Mouse (Mus musculus): Measurements from ENCODE around the gene Stfa3.
"Not testable (repeated sequence)": the region's sequence is repeated elsewhere in the genome, so short reads cannot be mapped to it uniquely, and the experiment has no call there.

Gene Stfa3

DNA sequence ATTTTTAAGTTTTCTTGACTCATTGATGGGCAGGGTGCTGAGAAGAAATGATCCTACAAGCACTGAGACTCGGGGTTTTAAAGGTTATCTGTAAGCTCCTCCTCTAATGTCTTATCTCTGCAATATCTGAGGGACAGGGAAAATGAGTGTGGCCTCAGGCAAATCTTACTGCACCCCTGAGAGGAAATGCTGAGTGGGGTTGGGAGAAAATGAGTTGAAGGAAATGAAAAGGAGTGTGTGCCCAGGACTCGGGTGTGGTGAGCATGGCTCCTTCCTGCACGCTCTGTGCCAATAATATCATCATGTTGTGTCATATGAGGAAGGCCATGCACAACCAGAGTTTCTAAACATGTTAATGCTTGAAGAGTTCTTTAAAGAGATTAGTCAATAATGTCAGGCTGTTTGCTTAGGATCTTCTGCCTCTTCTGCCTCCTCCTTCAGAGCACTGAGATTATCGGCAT, at the start of gene Stfa3:
Gene Stfa3 (minus strand): TSS at position 51 of the 461 bp plus-strand sequence.
- DNase-seq (ENCODE audit: low spot score): no peak

DNA sequence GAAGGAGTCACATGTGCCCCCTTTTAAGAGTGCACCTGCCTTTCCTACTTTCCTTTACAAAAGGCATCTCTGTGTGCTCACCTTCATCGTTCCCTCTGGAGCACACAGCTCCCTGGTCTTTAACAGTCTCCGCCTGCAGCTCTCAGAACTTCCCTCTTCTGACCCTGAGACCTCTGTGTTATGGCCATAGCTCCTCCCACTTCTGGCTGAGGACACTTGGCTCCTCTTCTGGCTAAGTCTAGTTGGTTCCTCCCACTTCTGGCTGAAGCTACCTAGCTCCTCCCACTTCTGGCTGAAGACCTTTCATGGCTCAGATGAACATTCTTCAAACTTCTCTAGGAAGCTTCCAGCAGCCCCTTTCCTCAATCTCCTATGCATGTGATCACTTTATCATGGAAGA, 47.1 kb upstream of the Stfa3 start:
- no peak for DNase-seq (ENCODE audit: low spot score)

DNA sequence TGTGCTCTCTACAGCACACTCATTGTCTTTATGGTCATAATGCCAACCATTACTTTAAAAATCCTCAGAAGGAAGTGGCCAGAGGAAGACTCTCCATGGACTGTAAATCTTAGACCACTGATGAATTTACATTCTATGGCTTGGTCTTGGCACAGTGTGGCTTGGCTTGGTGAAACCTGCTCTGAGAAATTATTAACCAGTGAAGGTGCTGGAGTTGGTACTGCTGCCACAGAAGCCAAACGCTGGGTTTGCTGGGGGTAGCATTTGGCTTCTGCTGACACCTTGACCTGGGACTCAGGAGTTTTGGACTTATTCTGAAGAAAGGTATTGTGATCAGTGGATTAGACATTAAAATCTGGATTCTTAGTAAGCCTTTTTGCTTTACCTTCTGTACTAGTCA, 37.2 kb upstream of the Stfa3 start:
- DNase-seq (ENCODE audit: low spot score): no peak

DNA sequence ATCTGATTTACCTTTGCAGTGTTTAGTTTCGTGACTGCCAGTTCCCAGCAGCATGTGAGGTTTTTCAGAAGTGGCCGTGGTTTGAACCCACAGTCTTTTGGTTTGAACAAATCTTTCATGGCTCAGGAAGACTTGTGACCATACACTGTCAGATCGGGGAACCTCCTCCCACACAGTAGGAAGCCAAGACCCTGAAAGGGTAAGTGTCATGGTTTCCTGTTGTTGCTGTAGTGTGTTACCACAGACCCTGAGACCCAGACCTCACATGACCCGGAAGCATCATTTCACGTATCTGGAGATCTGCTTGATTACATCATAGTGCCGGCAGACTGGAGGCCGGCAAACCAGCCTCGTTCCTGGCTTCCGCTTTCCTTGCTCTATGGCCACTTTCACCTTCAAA, 21.7 kb upstream of the Stfa3 start:
- no peak for DNase-seq (ENCODE audit: low spot score)

DNA sequence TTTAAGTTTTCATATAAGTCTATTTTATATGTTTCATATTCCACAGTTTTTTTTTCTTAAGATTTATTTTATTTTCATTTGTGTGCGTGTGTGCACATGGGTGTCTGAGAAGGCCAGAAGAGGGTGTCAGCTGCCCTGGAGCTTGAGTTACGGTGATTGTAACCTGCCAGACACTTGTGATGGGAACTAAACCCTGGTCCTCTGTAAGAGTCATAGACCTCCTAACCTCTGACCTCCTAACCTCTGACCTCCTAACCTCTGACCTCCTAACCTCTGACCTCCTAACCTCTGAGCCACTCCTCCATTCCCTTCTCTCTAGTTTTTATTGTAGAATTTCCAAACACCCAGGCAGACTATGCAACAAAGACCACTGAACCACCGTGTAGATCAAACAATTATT, 20.3 kb upstream of the Stfa3 start:
- DNase-seq (ENCODE audit: low spot score): no peak

DNA sequence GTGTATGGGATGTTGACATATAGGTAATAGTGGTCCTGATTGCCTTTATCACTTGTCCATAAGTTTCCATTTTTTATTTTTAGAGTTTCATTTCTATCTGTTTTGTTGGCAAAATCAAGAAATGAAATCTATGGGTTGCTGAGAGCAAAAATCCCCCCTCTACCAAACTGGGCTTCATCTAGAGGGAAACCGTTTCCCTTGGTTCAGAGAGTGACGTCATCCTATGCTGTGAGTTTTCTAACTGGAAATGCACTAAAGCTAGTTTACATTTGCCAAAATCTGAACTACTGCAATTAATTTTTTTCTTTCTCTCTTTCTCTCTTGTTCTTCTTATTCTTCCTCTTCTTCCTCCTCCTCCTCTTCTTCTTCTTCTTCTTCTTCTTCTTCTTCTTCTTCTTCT, 19.7 kb upstream of the Stfa3 start:
- no peak for DNase-seq (ENCODE audit: low spot score)

DNA sequence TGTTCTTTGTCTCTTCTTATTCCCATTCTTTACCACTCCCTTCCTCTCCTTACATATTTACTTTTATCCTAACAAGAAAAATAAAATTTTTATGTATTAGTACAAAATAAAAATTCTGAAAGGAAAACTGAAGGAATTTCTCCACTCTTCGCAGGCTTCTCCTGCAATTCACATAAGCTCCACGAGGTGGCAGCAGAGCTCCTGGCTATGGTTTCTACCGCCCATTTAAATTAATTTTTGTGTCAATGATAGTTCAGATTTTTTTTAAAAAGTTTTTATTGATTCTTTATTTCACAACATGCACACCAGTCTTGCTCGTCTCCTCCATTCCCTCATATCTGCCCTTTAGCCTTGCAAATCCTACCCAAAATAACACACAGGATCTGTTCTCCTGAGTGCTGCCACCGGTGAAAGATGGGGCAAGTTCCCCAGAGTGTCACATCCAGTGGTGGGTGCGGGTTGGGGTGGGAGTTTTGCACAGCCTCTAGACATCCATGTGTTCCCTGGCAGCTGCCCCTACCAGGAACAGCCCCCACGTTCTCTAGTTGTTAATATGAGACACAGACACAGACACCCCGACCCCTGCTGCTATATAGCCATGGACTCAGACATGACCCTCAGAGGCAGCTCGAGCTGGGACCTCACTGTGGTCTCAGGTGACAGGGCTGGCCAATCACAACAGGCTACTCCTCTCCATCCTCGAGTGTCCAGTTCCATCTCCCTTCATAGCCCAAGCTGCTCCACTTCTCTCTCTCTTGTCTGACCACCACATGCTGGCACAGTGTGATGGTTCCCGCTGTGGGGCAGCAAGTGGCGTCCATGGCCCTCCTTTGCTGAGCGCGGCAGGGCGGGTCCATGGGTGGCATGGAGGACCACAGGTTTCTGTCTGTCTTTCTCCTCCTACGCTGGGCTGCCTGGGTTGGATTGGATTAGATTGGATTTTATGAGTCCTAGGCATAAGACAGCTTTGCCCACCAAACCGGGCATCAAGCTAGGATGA, 18.3 kb upstream of the Stfa3 start:
- peak; percentile 63 for DNase-seq (ENCODE audit: low spot score)

DNA sequence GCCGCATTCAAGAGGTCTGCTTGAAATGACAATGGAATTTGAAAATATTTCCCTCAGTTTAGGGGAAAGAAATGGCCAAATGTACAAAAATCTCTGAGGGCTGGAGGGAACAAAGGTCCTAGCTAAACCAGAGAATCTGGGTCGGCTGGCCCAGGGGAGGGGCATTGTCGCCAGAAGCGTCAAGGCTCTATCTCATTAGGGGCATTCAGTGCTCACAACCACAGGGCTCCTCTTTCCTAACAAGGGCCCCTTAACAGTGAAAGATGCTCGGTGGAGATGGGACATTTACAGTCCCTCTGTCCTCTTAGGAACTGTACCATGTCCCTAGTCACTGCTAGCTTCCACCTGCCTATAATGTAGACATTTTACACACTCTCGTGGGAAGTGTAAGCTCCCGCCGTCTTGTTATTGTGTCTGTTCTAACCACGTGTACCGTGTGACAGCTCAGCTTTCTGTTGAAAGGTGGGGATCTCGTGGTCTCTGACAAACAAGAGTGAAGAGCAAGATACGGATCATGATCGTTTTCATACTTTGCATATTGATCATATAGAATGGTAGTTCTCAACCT, 16.0 kb upstream of the Stfa3 start:
- peak; percentile 70 for DNase-seq (ENCODE audit: low spot score)

DNA sequence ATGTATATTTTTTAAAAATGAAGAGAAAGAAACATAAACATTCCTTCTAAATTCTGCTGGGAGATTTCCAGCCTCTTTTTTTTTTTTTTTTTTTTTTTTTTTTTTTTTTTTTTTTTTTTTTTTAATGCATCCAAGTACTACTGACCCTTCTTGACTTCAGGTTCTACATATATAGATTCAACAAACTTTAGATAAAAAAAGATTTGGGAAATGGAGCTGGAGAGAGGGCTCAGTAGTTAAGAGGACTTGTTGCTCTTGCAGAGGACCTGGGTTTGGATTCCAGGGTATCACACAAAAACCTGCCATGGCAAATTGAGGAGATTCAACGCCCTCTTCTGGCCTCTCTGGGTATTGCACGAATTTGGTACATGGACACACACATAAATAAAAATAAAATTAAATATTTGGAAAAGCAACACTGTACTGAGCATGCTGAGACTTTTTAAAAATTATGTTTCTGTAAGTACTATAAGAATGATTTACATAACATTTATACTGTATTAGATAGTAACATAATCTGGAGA, 14.8 kb upstream of the Stfa3 start:
- peak; percentile 68 for DNase-seq (ENCODE audit: low spot score)

DNA sequence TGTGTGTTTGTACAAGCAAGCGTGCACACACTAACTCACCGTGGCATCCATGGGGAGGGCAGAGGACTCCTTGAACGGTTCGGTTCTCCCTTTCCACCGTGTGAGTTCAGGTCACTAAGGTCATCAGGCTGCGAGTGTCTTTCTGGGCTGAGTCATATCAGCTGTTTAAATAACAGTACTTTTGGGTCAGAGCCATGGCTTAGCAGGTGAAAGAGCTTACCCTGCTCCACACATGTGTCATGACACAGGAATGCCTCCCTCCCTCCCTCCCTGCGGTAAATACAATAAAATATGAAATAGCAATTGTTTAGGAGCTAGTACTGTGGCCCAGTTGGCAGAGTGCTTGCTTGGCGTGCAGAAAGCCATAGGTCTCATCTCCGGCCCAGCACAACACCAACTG, 14.2 kb upstream of the Stfa3 start:
- no peak for DNase-seq (ENCODE audit: low spot score)

DNA sequence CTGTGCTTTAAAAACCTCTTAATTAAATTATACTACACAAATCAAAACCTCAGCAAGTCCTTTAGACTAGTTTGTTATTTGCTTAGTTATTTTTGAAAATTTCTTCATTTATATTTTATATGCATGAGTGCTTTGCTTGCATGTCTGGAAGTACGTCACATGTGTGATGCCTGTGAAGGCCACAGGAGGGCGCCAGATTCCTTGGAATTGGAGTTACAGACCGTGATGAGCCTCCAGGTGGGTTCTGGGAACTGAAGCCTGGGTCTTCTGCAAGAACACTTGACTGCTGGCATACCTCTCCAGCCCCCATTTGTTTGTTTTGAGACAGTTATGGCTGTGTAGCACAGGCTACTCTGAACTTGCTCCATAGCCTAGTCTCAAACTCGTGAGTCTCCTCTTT, 13.7 kb upstream of the Stfa3 start:
- no peak for DNase-seq (ENCODE audit: low spot score)

DNA sequence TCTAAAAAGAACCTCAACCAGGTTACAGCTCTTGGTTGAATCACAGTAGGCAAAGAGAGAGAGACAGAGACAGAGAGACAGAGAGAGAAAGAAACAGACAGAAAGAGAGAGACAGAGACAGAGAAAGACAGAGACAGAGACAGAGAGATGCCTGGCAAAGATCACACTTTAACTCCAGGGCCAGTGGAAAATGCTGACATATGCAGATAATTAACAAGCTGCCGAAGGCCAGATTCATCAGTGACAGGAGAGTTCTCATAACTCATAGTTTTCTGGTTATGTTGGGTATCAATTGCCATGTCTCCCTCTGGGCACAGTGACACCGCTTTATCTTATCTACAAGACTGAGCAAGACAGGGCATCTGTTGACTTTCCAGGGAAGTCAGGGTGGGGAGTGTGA, 12.7 kb upstream of the Stfa3 start:
- DNase-seq (ENCODE audit: low spot score): no peak

DNA sequence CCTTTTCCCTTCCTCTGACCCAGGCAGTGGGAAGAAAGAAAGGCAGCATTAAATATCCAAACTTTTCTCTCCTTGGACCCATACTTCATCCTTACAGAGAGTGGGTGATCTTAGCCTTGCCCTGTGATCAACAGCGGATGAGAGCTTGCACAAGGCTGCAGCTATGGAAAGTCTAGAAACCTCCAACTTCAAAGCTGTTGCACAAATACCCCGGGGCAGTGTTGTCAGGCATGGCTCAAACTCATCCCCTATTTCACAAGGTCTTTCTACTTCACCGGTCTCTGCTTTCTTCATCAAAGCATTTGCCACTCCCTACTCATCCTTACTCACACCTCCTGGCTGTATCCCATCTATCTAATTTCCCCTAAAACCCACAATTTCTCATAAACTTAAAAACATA, 10.2 kb upstream of the Stfa3 start:
- DNase-seq (ENCODE audit: low spot score): no peak

DNA sequence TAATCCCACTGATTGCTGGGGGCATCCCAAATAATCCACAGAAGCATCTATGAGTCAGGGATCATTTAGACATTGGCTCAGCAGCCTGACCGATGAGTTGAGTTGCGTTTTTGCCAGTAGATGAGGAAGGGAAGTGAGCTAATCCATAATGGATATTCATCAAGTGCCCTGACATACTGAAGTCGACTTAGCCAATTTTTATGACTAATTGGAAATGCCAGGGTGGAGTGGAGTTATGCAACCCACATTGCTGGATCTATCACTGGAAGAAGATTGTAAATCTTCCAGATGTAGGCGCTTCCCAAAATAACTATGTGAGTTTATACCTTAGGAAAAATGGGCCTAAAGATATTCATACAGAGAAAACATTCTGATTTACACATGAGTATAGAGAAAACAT, 8.9 kb upstream of the Stfa3 start:
- no peak for DNase-seq (ENCODE audit: low spot score)

DNA sequence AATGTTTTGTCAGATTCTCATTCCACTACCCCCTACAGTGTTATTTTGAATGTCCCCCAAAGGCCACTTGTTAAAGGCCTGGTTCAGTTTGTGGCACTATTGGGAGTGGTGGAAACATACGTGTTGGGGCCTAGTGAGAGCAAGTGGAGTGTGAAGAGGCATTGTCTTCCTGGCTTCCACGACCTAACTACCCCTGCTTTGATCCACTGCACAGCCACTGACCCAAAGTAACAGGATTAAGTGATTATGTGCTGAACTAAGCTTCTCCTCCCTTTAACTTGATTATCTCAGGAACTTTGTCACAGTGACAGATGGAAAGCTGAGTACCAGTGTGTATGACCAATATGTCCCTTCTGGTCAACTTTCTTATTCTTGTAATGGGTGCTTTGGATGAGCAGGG, 5.2 kb upstream of the Stfa3 start:
- peak; percentile 81 for DNase-seq (ENCODE audit: low spot score)

DNA sequence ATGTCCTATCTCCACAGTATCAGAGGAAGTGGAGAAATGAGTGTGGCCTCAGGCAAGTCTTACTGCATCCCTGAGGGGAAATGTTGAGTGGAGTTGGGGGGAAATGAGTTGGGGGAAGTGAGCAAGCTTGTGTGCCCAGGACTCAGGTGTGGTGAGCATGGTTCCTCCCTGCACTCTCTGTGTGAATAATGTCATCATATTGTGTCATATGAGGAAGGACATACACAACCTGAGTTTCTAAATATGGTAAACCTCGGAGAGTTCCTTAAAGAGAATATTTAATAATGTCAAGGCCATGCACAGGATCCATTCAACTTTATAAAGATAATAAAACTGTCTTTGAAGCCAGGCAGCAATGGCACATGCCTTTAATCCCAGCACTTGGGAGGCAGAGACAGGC, 34.2 kb downstream of the Stfa3 start:
- not testable (repeated sequence) for DNase-seq (ENCODE audit: low spot score)

DNA sequence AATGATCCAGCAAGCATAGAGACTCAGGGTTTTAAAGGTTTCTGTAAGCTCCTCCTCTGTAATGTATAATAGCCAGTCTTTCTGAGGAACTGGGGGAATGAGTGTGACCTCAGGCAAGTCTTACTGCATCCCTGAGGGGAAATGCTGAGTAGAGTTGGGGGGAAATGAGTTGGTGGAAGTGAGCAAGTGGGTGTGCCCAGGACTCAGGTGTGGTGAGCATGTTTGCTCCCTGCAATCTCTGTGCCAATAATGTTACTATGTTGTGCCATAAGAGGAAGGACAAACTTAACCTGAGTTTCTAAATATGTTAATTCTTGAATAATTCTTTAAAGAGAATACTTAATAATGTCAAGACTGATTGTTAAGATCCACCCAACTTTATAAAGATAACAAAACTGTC, 46.8 kb downstream of the Stfa3 start, which contains the start of gene Stfa2:
Gene Stfa2 (minus strand): TSS at position 101 of the 400 bp plus-strand sequence.
- DNase-seq (ENCODE audit: low spot score): no peak

All from retina, embryonic 14.5 days (tissue).